Mouse (Mus musculus): ENCODE results near the gene Cyp4f18. TPM values are rescaled to one million over a fixed set of nuclear protein-coding genes. Genes with fewer than 3 reads are reported as not detected.
"Not testable (repeated sequence)": the region's sequence is repeated elsewhere in the genome, so short reads cannot be mapped to it uniquely, and the experiment has no call there.

The Cyp4f18 gene
- 1.7 and 3.3 TPM in 2 replicates for polyA plus RNA-seq (2012; rRNA removed)

DNA sequence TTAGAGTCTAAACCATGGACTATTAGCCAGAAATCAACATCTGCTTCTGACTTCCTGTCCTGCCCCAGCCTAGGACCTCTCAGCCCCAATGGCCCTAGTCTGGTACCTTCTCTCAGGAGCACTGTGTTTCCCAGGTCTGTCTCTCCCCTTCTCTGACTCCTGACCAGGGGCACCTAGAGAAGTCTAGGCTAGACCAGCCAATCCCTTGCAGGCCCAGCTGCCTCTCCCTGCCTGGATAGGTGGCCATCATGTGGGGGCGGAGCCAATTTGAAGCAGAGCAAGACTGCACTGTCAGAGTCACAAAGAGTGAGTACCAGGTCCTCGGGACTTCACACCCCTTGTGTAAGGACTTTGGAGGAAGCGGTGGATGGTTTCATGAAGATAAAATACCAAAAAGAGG, at the start of gene Cyp4f18:
Cyp4f18 (minus strand) TSS at position 154 of the 400 bp plus-strand sequence.
- Histone ChIP-seq H3K4me3 (ENCODE audit: insufficient read depth, low read depth, low read length) (no peak within 1 kb of the TSS), H3K27ac (ENCODE audit: insufficient read depth, low read depth, low read length) (no peak within 1 kb of the TSS), H3K4me1 (ENCODE audit: control insufficient read depth, insufficient read depth, low read length) (no peaks in the 10 kb centered on the region), H3K27me3 (replicated peaks; ENCODE audit: control insufficient read depth, insufficient read depth, low read length) (no peaks in the 10 kb centered on the region), H3K36me3 (ENCODE audit: control insufficient read depth, insufficient read depth, low read length) (no peaks in the 10 kb centered on the region)
- WGBS: 75% methylated on average over 3 of the region's 3 CpGs
- TF ChIP-seq CTCF (conservative IDR thresholded peaks at IDR 0.05; ENCODE audit: insufficient read depth, insufficient read length, low read depth, low read length): no peak
- no peak for TF ChIP-seq POLR2A (IDR thresholded peaks at IDR 0.05; ENCODE audit: low read depth, low read length)
- DNase-seq: no peak

- not testable (repeated sequence) for H3K4me1 ChIP-seq (ENCODE audit: control insufficient read depth, insufficient read depth, low read length); DNase-seq; H3K4me3 ChIP-seq (ENCODE audit: insufficient read depth, low read depth, low read length); H3K27me3 ChIP-seq (replicated peaks; ENCODE audit: control insufficient read depth, insufficient read depth, low read length); H3K36me3 ChIP-seq (ENCODE audit: control insufficient read depth, insufficient read depth, low read length); H3K27ac ChIP-seq (ENCODE audit: insufficient read depth, low read depth, low read length)
- WGBS: 96% methylated on average over 3 of the region's 4 CpGs
These were observed 48.2 kb upstream of the Cyp4f18 start for GRCm38 (mm10) chr8:72057643-72058042.

- not testable (repeated sequence) for H3K27me3 ChIP-seq (replicated peaks; ENCODE audit: control insufficient read depth, insufficient read depth, low read length); DNase-seq; H3K36me3 ChIP-seq (ENCODE audit: control insufficient read depth, insufficient read depth, low read length); H3K27ac ChIP-seq (ENCODE audit: insufficient read depth, low read depth, low read length); H3K4me1 ChIP-seq (ENCODE audit: control insufficient read depth, insufficient read depth, low read length); H3K4me3 ChIP-seq (ENCODE audit: insufficient read depth, low read depth, low read length)
These were observed 45.2 kb upstream of the Cyp4f18 start for GRCm38 (mm10) chr8:72054633-72055032.

GRCm38 (mm10) chr8:72042493-72042892, 33.1 kb upstream of the Cyp4f18 start:
- Histone ChIP-seq H3K27me3 (replicated peaks; ENCODE audit: control insufficient read depth, insufficient read depth, low read length) (no peaks in the 10 kb centered on the region), H3K4me3 (ENCODE audit: insufficient read depth, low read depth, low read length) (no peak overlapping the region), H3K27ac (ENCODE audit: insufficient read depth, low read depth, low read length) (no peak overlapping the region), H3K4me1 (ENCODE audit: control insufficient read depth, insufficient read depth, low read length) (no peaks in the 10 kb centered on the region), H3K36me3 (ENCODE audit: control insufficient read depth, insufficient read depth, low read length) (no peaks in the 10 kb centered on the region)
- TF ChIP-seq CTCF (conservative IDR thresholded peaks at IDR 0.05; ENCODE audit: insufficient read depth, insufficient read length, low read depth, low read length): no peak
- no peak for TF ChIP-seq POLR2A (IDR thresholded peaks at IDR 0.05; ENCODE audit: low read depth, low read length)
- 79% methylated on average over 1 of the region's 1 CpGs for WGBS
- DNase-seq: no peak

- H3K27ac ChIP-seq (ENCODE audit: insufficient read depth, low read depth, low read length); H3K27me3 ChIP-seq (replicated peaks; ENCODE audit: control insufficient read depth, insufficient read depth, low read length); H3K4me1 ChIP-seq (ENCODE audit: control insufficient read depth, insufficient read depth, low read length); H3K4me3 ChIP-seq (ENCODE audit: insufficient read depth, low read depth, low read length); DNase-seq; H3K36me3 ChIP-seq (ENCODE audit: control insufficient read depth, insufficient read depth, low read length): not testable (repeated sequence)
- 72% methylated on average over 4 of the region's 4 CpGs for WGBS
These were observed 31.5 kb upstream of the Cyp4f18 start, which contains the start of gene Olfr372 for GRCm38 (mm10) chr8:72040918-72041317. TSS of gene Olfr372 (plus strand) at chr8:72041218.

DNA sequence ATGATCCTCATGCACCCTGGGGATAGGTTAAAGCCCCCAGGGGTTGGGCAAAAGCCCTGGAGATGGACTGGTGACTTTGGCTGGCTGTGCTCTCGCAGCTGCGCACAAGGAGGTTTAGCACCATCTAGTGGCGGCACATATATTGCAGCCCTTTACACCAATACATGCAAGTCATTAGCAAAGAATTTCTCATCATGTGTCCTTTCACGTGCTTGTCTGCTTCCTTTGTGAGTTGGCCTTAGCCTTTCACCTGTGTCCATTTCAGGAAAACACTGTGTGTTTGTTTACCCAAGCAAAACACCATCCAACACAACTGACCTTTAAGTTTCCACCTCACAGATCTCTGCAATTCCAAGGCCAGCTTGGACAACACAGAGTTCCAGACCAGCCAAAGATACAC, 23.5 kb upstream of the Cyp4f18 start:
- WGBS: 35% methylated on average over 4 of the region's 4 CpGs
- not testable (repeated sequence) for H3K36me3 ChIP-seq (ENCODE audit: control insufficient read depth, insufficient read depth, low read length); H3K27me3 ChIP-seq (replicated peaks; ENCODE audit: control insufficient read depth, insufficient read depth, low read length); H3K4me3 ChIP-seq (ENCODE audit: insufficient read depth, low read depth, low read length); H3K4me1 ChIP-seq (ENCODE audit: control insufficient read depth, insufficient read depth, low read length); H3K27ac ChIP-seq (ENCODE audit: insufficient read depth, low read depth, low read length)
- DNase-seq: peak; percentile 72
- 0 out of 2 replicates have a peak, but pooled peaks have one; percentile 0 for TF ChIP-seq CTCF (conservative IDR thresholded peaks at IDR 0.05; ENCODE audit: insufficient read depth, insufficient read length, low read depth, low read length)

DNA sequence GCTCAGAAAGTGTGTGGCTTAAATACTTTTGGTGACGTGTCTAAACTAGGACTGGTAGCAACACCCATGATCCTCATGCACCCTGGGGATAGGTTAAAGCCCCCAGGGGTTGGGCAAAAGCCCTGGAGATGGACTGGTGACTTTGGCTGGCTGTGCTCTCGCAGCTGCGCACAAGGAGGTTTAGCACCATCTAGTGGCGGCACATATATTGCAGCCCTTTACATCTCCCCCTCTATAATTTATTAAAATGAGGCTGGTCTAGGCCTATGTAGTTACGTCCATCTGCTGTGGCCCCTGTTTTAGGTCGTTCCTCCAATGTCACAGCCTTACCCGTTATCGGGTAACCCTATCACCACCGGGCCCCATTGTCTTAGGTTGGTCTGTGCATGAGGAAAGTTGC, 15.5 kb upstream of the Cyp4f18 start:
- H3K27me3 ChIP-seq (replicated peaks; ENCODE audit: control insufficient read depth, insufficient read depth, low read length); H3K36me3 ChIP-seq (ENCODE audit: control insufficient read depth, insufficient read depth, low read length); H3K4me3 ChIP-seq (ENCODE audit: insufficient read depth, low read depth, low read length); H3K27ac ChIP-seq (ENCODE audit: insufficient read depth, low read depth, low read length); H3K4me1 ChIP-seq (ENCODE audit: control insufficient read depth, insufficient read depth, low read length): not testable (repeated sequence)
- 3% methylated on average over 3 of the region's 9 CpGs for WGBS
- DNase-seq: peak; percentile 51

- Histone ChIP-seq H3K4me3 (ENCODE audit: insufficient read depth, low read depth, low read length) (no peak overlapping the region), H3K36me3 (ENCODE audit: control insufficient read depth, insufficient read depth, low read length) (no peaks in the 10 kb centered on the region), H3K27me3 (replicated peaks; ENCODE audit: control insufficient read depth, insufficient read depth, low read length) (no peaks in the 10 kb centered on the region), H3K4me1 (ENCODE audit: control insufficient read depth, insufficient read depth, low read length) (no peaks in the 10 kb centered on the region), H3K27ac (ENCODE audit: insufficient read depth, low read depth, low read length) (no peak overlapping the region)
- DNase-seq: no peak
- TF ChIP-seq POLR2A (IDR thresholded peaks at IDR 0.05; ENCODE audit: low read depth, low read length): no peak
- TF ChIP-seq CTCF (conservative IDR thresholded peaks at IDR 0.05; ENCODE audit: insufficient read depth, insufficient read length, low read depth, low read length): no peak
- 63% methylated on average over 2 of the region's 2 CpGs for whole genome bisulfite sequencing
These were observed 10.4 kb upstream of the Cyp4f18 start for GRCm38 (mm10) chr8:72019816-72020215.

GRCm38 (mm10) chr8:72019022-72019421, 9.6 kb upstream of the Cyp4f18 start:
- not testable (repeated sequence) for DNase-seq; H3K27ac ChIP-seq (ENCODE audit: insufficient read depth, low read depth, low read length); H3K4me3 ChIP-seq (ENCODE audit: insufficient read depth, low read depth, low read length); H3K27me3 ChIP-seq (replicated peaks; ENCODE audit: control insufficient read depth, insufficient read depth, low read length); H3K36me3 ChIP-seq (ENCODE audit: control insufficient read depth, insufficient read depth, low read length); H3K4me1 ChIP-seq (ENCODE audit: control insufficient read depth, insufficient read depth, low read length)
- WGBS: 86% methylated on average over 1 of the region's 1 CpGs
